Mouse (Mus musculus): ENCODE results near the gene Armc5. TPM values are rescaled to one million over a fixed set of nuclear protein-coding genes. Genes with fewer than 3 reads are reported as not detected.
A peak's percentile ranks its signal among the peaks of the same experiment; 100 is the strongest.

Gene Armc5
- 16.4 and 17.4 TPM in 2 replicates for polyA plus RNA-seq (2016; fragmentation: Nextera tagmentation; extraction: Ambion mirVana)

- WGBS = 25% methylated on average over 37 of the region's 37 CpGs
- ATAC-seq (ENCODE audit: low FRiP score) = peak; percentile 19; the same call in 1 of the 2 replicates
Observed at GRCm38 (mm10) chr7:128236856-128237592, at the start of gene Armc5. TSS of gene Armc5 (plus strand) at chr7:128237342.

GRCm38 (mm10) chr7:128201607-128202006, 35.5 kb upstream of the Armc5 start:
- Histone ChIP-seq H3K27me3 (no peaks in the 10 kb centered on the region), H3K4me1 (no peaks in the 10 kb centered on the region), H3K4me3 (no peak overlapping the region), H3K36me3 (no peaks in the 10 kb centered on the region), H3K9ac (no peak overlapping the region), H3K27ac (no peak overlapping the region), H3K4me2 (replicated peaks) (no peak overlapping the region), H3K9me3 (replicated peaks) (no peaks in the 10 kb centered on the region)
- no peak for ATAC-seq (ENCODE audit: low FRiP score)
- WGBS = 88% methylated on average over 9 of the region's 9 CpGs

More at GRCm38 (mm10) chr7:128236856-128237592, at the start of gene Armc5:
- Histone ChIP-seq H3K4me1 (peaks cover 13% of the 10 kb centered on the region), H3K4me2 (replicated peaks) (peak within 1 kb of the TSS; percentile 96), H3K36me3 (peaks cover 27% of the 10 kb centered on the region), H3K27ac (peak within 1 kb of the TSS; percentile 94), H3K9ac (peak within 1 kb of the TSS; percentile 79), H3K4me3 (peak within 1 kb of the TSS; percentile 68), H3K9me3 (replicated peaks) (no peaks in the 10 kb centered on the region), H3K27me3 (no peaks in the 10 kb centered on the region)

- ATAC-seq (ENCODE audit: low FRiP score) = no peak
- H3K9ac ChIP-seq = no peak overlapping the region
- H3K9me3 ChIP-seq (replicated peaks) = no peaks in the 10 kb centered on the region
- no peak overlapping the region for H3K4me3 ChIP-seq
- no peaks in the 10 kb centered on the region for H3K36me3 ChIP-seq
- H3K4me1 ChIP-seq = no peaks in the 10 kb centered on the region
- no peak overlapping the region for H3K4me2 ChIP-seq (replicated peaks)
- no peak overlapping the region for H3K27ac ChIP-seq
- WGBS = 77% methylated on average over 9 of the region's 9 CpGs
- H3K27me3 ChIP-seq = no peaks in the 10 kb centered on the region
Observed at GRCm38 (mm10) chr7:128203071-128203470, 34.1 kb upstream of the Armc5 start.

GRCm38 (mm10) chr7:128204179-128204578, 33.0 kb upstream of the Armc5 start:
- H3K27me3 ChIP-seq = no peaks in the 10 kb centered on the region
- 85% methylated on average over 8 of the region's 8 CpGs for WGBS
- no peak overlapping the region for H3K4me3 ChIP-seq

GRCm38 (mm10) chr7:128205695-128206094, 31.4 kb upstream of the Armc5 start:
- Histone ChIP-seq H3K4me2 (replicated peaks) (no peak overlapping the region), H3K9ac (no peak overlapping the region), H3K4me3 (no peak overlapping the region), H3K27ac (no peak overlapping the region), H3K9me3 (replicated peaks) (no peaks in the 10 kb centered on the region), H3K36me3 (no peaks in the 10 kb centered on the region), H3K27me3 (no peaks in the 10 kb centered on the region), H3K4me1 (no peaks in the 10 kb centered on the region)
- no peak for ATAC-seq (ENCODE audit: low FRiP score)
- WGBS = 84% methylated on average over 18 of the region's 18 CpGs

More at GRCm38 (mm10) chr7:128204179-128204578, 33.0 kb upstream of the Armc5 start:
- Histone ChIP-seq H3K36me3 (no peaks in the 10 kb centered on the region), H3K4me1 (no peaks in the 10 kb centered on the region), H3K9ac (no peak overlapping the region), H3K27ac (no peak overlapping the region), H3K9me3 (replicated peaks) (no peaks in the 10 kb centered on the region), H3K4me2 (replicated peaks) (no peak overlapping the region)
- ATAC-seq (ENCODE audit: low FRiP score) = no peak

- no peak within 1 kb of the TSS for H3K9ac ChIP-seq
- H3K4me1 ChIP-seq = no peaks in the 10 kb centered on the region
- no peak within 1 kb of the TSS for H3K4me2 ChIP-seq (replicated peaks)
- H3K4me3 ChIP-seq = no peak within 1 kb of the TSS
- WGBS = 85% methylated on average over 6 of the region's 6 CpGs
- no peak within 1 kb of the TSS for H3K27ac ChIP-seq
- no peaks in the 10 kb centered on the region for H3K9me3 ChIP-seq (replicated peaks)
- no peaks in the 10 kb centered on the region for H3K36me3 ChIP-seq
- no peaks in the 10 kb centered on the region for H3K27me3 ChIP-seq
- ATAC-seq (ENCODE audit: low FRiP score) = no peak
Observed at GRCm38 (mm10) chr7:128206152-128206551, 31.0 kb upstream of the Armc5 start, which contains the start of gene Cox6a2. TSS of gene Cox6a2 (minus strand) at chr7:128206387.

GRCm38 (mm10) chr7:128208187-128208586, 29.0 kb upstream of the Armc5 start:
- 7% methylated on average over 4 of the region's 4 CpGs for WGBS
- Histone ChIP-seq H3K27me3 (no peaks in the 10 kb centered on the region), H3K4me2 (replicated peaks) (no peak overlapping the region), H3K9ac (no peak overlapping the region), H3K27ac (no peak overlapping the region), H3K9me3 (replicated peaks) (no peaks in the 10 kb centered on the region), H3K4me1 (no peaks in the 10 kb centered on the region), H3K4me3 (no peak overlapping the region), H3K36me3 (no peaks in the 10 kb centered on the region)
- no peak for ATAC-seq (ENCODE audit: low FRiP score)

- no peak overlapping the region for H3K4me2 ChIP-seq (replicated peaks)
- WGBS = 58% methylated on average over 3 of the region's 3 CpGs
- ATAC-seq (ENCODE audit: low FRiP score) = no peak
- H3K4me3 ChIP-seq = no peak overlapping the region
- 0 out of 2 replicates have a peak, but pooled peaks cover 2% of the 10 kb centered on the region for H3K27me3 ChIP-seq
- no peaks in the 10 kb centered on the region for H3K4me1 ChIP-seq
- no peaks in the 10 kb centered on the region for H3K9me3 ChIP-seq (replicated peaks)
- H3K36me3 ChIP-seq = no peaks in the 10 kb centered on the region
- no peak overlapping the region for H3K27ac ChIP-seq
- no peak overlapping the region for H3K9ac ChIP-seq
Observed at GRCm38 (mm10) chr7:128209826-128210225, 27.3 kb upstream of the Armc5 start.

- 89% methylated on average over 4 of the region's 4 CpGs for WGBS
Observed at GRCm38 (mm10) chr7:128219952-128220351, 17.2 kb upstream of the Armc5 start.

GRCm38 (mm10) chr7:128220936-128221335, 16.2 kb upstream of the Armc5 start:
- no peak overlapping the region for H3K9ac ChIP-seq
- ATAC-seq (ENCODE audit: low FRiP score) = no peak

More at GRCm38 (mm10) chr7:128219952-128220351, 17.2 kb upstream of the Armc5 start:
- ATAC-seq (ENCODE audit: low FRiP score) = no peak
- Histone ChIP-seq H3K9me3 (replicated peaks) (no peaks in the 10 kb centered on the region), H3K4me2 (replicated peaks) (no peak overlapping the region), H3K9ac (no peak overlapping the region), H3K4me3 (no peak overlapping the region), H3K36me3 (no peaks in the 10 kb centered on the region), H3K27ac (no peak overlapping the region), H3K4me1 (no peaks in the 10 kb centered on the region), H3K27me3 (no peaks in the 10 kb centered on the region)

GRCm38 (mm10) chr7:128231741-128232140, 5.4 kb upstream of the Armc5 start:
- Histone ChIP-seq H3K27me3 (no peaks in the 10 kb centered on the region), H3K4me2 (replicated peaks) (no peak overlapping the region), H3K4me1 (peaks cover 3% of the 10 kb centered on the region; the same call in 1 of the 2 replicates), H3K27ac (no peak overlapping the region), H3K4me3 (no peak overlapping the region), H3K9ac (no peak overlapping the region), H3K36me3 (peaks cover 7% of the 10 kb centered on the region; the same call in 1 of the 2 replicates), H3K9me3 (replicated peaks) (no peaks in the 10 kb centered on the region)
- 45% methylated on average over 8 of the region's 8 CpGs for whole genome bisulfite sequencing
- no peak for ATAC-seq (ENCODE audit: low FRiP score)

More at GRCm38 (mm10) chr7:128220936-128221335, 16.2 kb upstream of the Armc5 start:
- no peak overlapping the region for H3K4me2 ChIP-seq (replicated peaks)
- WGBS = 84% methylated on average over 3 of the region's 3 CpGs
- H3K4me1 ChIP-seq = no peaks in the 10 kb centered on the region
- H3K9me3 ChIP-seq (replicated peaks) = no peaks in the 10 kb centered on the region
- H3K36me3 ChIP-seq = no peaks in the 10 kb centered on the region
- no peak overlapping the region for H3K4me3 ChIP-seq
- no peak overlapping the region for H3K27ac ChIP-seq
- no peaks in the 10 kb centered on the region for H3K27me3 ChIP-seq

GRCm38 (mm10) chr7:128234796-128235195, 2.3 kb upstream of the Armc5 start:
- Histone ChIP-seq H3K9ac (no peak overlapping the region), H3K4me3 (no peak overlapping the region), H3K27ac (no peak overlapping the region), H3K36me3 (peaks cover 7% of the 10 kb centered on the region; the same call in 1 of the 2 replicates), H3K9me3 (replicated peaks) (no peaks in the 10 kb centered on the region), H3K4me1 (peaks cover 13% of the 10 kb centered on the region), H3K4me2 (replicated peaks) (no peak overlapping the region), H3K27me3 (no peaks in the 10 kb centered on the region)
- 88% methylated on average over 2 of the region's 2 CpGs for WGBS
- ATAC-seq (ENCODE audit: low FRiP score) = no peak

GRCm38 (mm10) chr7:128235481-128235880, 1.7 kb upstream of the Armc5 start:
- Histone ChIP-seq H3K9ac (no peak overlapping the region), H3K4me2 (replicated peaks) (no peak overlapping the region), H3K4me1 (peaks cover 13% of the 10 kb centered on the region), H3K9me3 (replicated peaks) (no peaks in the 10 kb centered on the region), H3K4me3 (no peak overlapping the region), H3K27ac (no peak overlapping the region), H3K36me3 (peaks cover 14% of the 10 kb centered on the region), H3K27me3 (no peaks in the 10 kb centered on the region)
- WGBS = 94% methylated on average over 1 of the region's 1 CpGs
- no peak for ATAC-seq (ENCODE audit: low FRiP score)

Data from hindbrain, embryonic 12.5 days (tissue).